Mouse (Mus musculus) heart, embryonic 12.5 days (tissue): ENCODE data around the gene Arhgap17. TPM values are rescaled to one million over a fixed set of nuclear protein-coding genes. Genes with fewer than 3 reads are reported as not detected.

Source experiments
- ATAC-seq: fragments of 200-750 bp; cut with Nextera tagmentation; 2 replicates; pipeline ENCODE4 v1.8.0; 2017; ENCODE audit warnings: moderate TSS enrichment, moderate library complexity; ENCODE audit not compliant: insufficient number of reproducible peaks, low FRiP score
- H3K27ac ChIP-seq: fragments of 300-500 bp; sonication (generic); 2 replicates; pipeline ENCODE4 v1.5.1; 2016; ENCODE audit warnings: mild to moderate bottlenecking, moderate library complexity; ENCODE audit not compliant: poor library complexity, severe bottlenecking
- H3K27me3 ChIP-seq: fragments of 300-500 bp; sonication (generic); replicated peaks from 2 replicates; pipeline ENCODE4 v1.6.1; 2016; ENCODE audit warnings: mild to moderate bottlenecking, moderate library complexity
- H3K36me3 ChIP-seq: fragments of 300-500 bp; sonication (generic); 2 replicates; pipeline ENCODE4 v1.6.1; 2016; ENCODE audit warnings: mild to moderate bottlenecking, moderate library complexity
- H3K4me1 ChIP-seq: fragments of 300-500 bp; sonication (generic); replicated peaks from 2 replicates; pipeline ENCODE4 v1.6.1; 2016; ENCODE audit warnings: mild to moderate bottlenecking
- H3K4me2 ChIP-seq: fragments of 300-500 bp; sonication (generic); 2 replicates; pipeline ENCODE4 v1.6.1; 2016; ENCODE audit warnings: mild to moderate bottlenecking, moderate library complexity
- H3K4me3 ChIP-seq: fragments of 300-500 bp; sonication (generic); 2 replicates; pipeline ENCODE4 v1.5.1; 2016; ENCODE audit warnings: mild to moderate bottlenecking
- H3K9ac ChIP-seq: fragments of 300-500 bp; sonication (generic); 2 replicates; pipeline ENCODE4 v1.6.1; 2016; ENCODE audit warnings: mild to moderate bottlenecking, moderate library complexity
- H3K9me3 ChIP-seq: fragments of 300-500 bp; sonication (generic); replicated peaks from 2 replicates; pipeline ENCODE4 v1.6.1; 2016; ENCODE audit warnings: mild to moderate bottlenecking, moderate library complexity
- WGBS: fragments of 180-500 bp; shearing (Covaris S2); methylation state at CpG from one replicate; pipeline ENCODE4 v1.1.7; 2016; 5-methylcytosine and 5-hydroxymethylcytosine counted together
- polyA plus RNA-seq: library from polyadenylated mRNA; unstranded; fragments of >200 nt; fragmentation: Nextera tagmentation; extraction: Ambion mirVana; gene quantifications from 2 replicates; pipeline ENCODE4 v1.2.1, GENCODE M21; 2016

The Arhgap17 gene
- polyA plus RNA-seq, 1 experiment from 2014 or later = 23.0 TPM

DNA sequence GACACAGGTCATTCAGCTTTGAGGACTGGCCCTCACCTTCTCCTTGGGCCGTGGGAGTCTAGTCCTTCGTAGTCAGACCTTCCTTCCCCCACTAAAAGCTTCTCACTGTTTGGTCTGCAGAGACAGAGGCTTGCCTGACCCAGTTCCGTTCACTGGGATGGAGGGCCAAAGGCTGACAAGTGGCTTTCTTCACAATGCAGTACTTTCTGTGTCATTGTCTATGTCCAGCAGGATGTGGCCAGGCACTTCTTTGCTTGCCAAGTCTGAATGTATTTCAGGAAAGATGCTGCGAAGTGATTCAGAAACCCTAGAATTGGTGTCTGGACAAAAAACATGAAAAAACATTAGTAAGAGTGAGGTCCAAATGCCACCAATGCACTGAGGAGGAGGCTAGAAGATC is 89.9 kb downstream of the Arhgap17 start:
- H3K9ac ChIP-seq = no peak overlapping the region
- no peaks in the 10 kb centered on the region for H3K9me3 ChIP-seq
- 93% methylated on average over 4 of the region's 4 CpGs for WGBS
- H3K27ac ChIP-seq = no peak overlapping the region
- peaks cover 38% of the 10 kb centered on the region for H3K36me3 ChIP-seq
- H3K4me3 ChIP-seq = no peak overlapping the region
- no peaks in the 10 kb centered on the region for H3K4me1 ChIP-seq
- ATAC-seq = no peak
- H3K4me2 ChIP-seq = no peak overlapping the region
- H3K27me3 ChIP-seq = no peaks in the 10 kb centered on the region

DNA sequence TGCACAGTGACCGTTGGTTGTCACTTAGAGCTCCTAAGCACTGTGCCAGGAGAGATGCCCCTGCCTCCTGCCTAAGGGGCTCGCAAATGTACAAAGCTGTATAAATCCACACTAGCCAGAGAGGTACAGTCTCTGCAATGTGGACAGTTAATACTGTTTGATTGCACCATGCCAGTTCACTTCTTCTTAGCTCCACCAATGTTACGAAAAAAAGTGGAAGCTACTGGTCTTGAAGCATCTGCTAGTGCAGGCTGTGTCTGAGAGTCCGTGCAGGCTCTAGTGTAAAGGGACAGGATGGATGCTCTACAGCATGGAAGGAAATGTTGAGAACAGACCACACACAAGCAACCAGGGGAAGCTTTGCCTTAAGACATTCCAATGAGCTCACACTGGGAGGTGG is 93.1 kb downstream of the Arhgap17 start:
- Histone ChIP-seq H3K27me3 (no peaks in the 10 kb centered on the region), H3K36me3 (peaks cover 33% of the 10 kb centered on the region), H3K4me3 (no peak overlapping the region), H3K9me3 (no peaks in the 10 kb centered on the region), H3K4me1 (peaks cover 7% of the 10 kb centered on the region), H3K4me2 (no peak overlapping the region), H3K27ac (no peak overlapping the region), H3K9ac (no peak overlapping the region)
- WGBS = 82% methylated on average over 4 of the region's 4 CpGs
- ATAC-seq = no peak

DNA sequence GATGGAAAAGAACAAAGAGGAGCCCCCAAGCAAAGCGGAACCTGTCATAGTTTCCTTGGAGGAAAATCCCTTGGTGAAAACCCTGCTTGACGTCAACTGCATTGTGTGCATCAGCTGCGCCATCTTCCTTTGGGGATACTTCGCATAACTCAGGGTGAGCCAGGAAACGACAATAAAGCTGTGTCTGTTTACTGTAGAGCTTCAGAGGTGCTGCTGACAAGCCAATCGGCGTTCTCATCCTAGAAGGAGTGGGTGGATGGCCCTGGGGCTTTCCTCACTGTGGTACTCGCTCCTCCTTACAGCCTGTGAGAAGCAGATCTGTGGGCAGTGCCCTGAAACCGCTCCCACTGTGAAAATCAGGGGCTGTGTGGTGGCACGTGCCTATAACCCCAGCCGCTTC is 96.7 kb downstream of the Arhgap17 start:
- Histone ChIP-seq H3K4me2 (no peak overlapping the region), H3K4me3 (no peak overlapping the region), H3K9ac (peak overlapping the region; percentile 14; the same call in 1 of the 2 replicates), H3K27ac (no peak overlapping the region), H3K9me3 (no peaks in the 10 kb centered on the region), H3K4me1 (peaks cover 7% of the 10 kb centered on the region), H3K27me3 (no peaks in the 10 kb centered on the region), H3K36me3 (peaks cover 8% of the 10 kb centered on the region; the same call in 1 of the 2 replicates)
- 50% methylated on average over 11 of the region's 11 CpGs for WGBS
- ATAC-seq = no peak

DNA sequence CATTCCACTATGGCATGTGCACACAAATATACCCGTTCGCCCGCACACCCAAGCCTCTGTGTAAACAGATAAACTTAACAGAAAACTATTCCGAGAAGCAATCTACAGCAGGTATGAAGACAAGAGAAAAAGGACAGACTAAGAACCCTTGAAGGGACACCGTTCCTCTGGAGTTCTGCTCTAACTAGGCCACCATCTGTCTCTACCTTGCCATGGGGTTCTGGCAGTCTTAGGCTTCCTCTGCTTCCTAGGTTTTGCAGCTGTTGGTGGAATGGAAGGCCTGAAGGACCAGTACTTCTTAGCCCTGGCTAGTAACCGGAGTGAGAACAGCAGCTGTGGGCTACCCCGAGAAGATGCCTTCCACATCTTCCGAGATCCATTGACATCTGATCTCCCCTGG is 111.6 kb downstream of the Arhgap17 start:
- no peak overlapping the region for H3K9ac ChIP-seq
- H3K4me2 ChIP-seq = no peak overlapping the region
- 63% methylated on average over 8 of the region's 8 CpGs for WGBS
- H3K9me3 ChIP-seq = no peaks in the 10 kb centered on the region
- no peak for ATAC-seq
- peaks cover 17% of the 10 kb centered on the region for H3K4me1 ChIP-seq
- H3K27me3 ChIP-seq = no peaks in the 10 kb centered on the region
- no peak overlapping the region for H3K4me3 ChIP-seq
- no peak overlapping the region for H3K27ac ChIP-seq
- no peaks in the 10 kb centered on the region for H3K36me3 ChIP-seq

DNA sequence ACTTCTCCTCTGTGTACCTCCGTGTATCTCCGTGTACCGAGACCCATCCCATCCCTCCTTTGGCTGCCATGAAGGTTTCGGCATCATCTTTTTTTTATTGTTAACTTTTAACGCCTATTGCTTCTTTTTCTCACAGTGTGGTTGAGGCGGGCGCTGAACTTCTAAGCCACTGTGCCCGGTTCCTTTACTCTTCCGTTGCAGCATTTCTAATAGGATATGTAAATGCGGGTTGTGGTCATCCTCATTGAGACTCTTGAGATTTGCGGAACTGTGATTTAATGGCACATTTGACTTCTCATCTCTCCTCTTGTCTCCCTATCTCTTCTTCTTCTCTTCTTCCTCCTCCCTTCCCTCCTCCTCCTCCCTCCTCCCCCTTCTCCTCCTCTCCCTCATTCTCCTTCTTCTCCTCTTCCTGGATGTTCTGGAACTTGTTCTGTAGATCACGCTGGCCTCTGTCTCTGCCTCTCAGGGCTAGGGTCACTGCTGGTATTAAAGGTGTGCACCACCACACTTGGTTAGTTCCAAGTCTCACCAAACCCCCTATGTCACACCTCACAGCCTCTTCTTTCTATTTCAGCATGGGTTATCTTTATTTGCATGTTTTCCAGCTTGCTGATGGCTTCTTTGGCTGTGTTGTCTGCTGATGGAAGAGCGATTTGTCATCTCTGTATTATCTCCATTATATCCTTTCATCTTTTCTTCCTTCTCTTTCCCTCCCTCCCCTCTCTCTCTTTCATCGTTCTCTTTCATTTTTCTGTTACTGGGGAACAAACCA is 115.3 kb downstream of the Arhgap17 start:
- Histone ChIP-seq H3K4me1 (peaks cover 17% of the 10 kb centered on the region), H3K4me3 (no peak overlapping the region), H3K9me3 (no peaks in the 10 kb centered on the region), H3K9ac (no peak overlapping the region), H3K27ac (no peak overlapping the region), H3K27me3 (no peaks in the 10 kb centered on the region), H3K36me3 (no peaks in the 10 kb centered on the region), H3K4me2 (no peak overlapping the region)
- no peak for ATAC-seq
- whole genome bisulfite sequencing = 89% methylated on average over 14 of the region's 14 CpGs

DNA sequence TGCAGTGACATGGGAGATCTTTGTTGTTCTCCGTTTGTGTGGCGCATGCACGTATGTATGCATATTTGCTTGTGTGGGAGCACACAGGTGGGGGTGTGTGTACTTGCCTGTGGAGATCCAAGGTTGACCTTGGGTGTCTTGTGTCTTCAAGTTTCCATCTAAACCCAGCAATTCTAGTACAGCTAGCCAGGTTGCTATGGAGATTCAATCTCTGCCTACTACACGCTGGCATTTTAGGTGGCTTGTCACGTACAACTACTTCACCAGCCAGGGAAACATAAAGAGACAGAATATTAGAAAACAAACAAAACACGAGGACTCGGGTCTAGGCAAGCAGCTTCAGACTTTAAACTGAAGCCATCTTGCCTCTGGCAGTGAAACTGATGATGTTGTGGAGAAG is 116.3 kb downstream of the Arhgap17 start:
- WGBS = 85% methylated on average over 7 of the region's 7 CpGs
- no peaks in the 10 kb centered on the region for H3K27me3 ChIP-seq
- ATAC-seq = no peak
- H3K27ac ChIP-seq = no peak overlapping the region
- H3K4me1 ChIP-seq = peaks cover 9% of the 10 kb centered on the region
- no peak overlapping the region for H3K4me3 ChIP-seq
- no peaks in the 10 kb centered on the region for H3K9me3 ChIP-seq
- no peaks in the 10 kb centered on the region for H3K36me3 ChIP-seq
- no peak overlapping the region for H3K4me2 ChIP-seq
- H3K9ac ChIP-seq = no peak overlapping the region

DNA sequence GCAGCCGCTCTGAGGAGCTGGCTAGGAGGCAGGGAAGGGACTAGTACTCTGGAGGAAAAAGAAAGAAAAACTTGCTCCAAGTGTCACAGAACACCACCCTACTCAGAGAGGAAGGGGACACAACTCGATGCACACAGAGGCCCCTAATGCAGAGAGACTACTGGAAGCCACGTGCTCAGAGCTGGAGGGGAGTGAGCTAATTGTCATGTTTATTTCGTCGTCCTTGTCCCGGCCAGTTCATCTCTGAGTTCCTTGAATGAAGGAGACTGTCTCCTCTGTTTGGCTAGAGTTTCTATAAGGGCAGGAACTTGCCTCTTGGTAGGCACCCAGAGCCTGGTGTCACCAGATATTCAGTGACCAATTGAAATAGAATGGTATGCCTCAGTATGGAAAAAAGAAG is 118.4 kb downstream of the Arhgap17 start:
- Histone ChIP-seq H3K9me3 (no peaks in the 10 kb centered on the region), H3K4me3 (no peak overlapping the region), H3K4me1 (no peaks in the 10 kb centered on the region; the same call in 1 of the 2 replicates), H3K36me3 (no peaks in the 10 kb centered on the region), H3K4me2 (no peak overlapping the region), H3K9ac (no peak overlapping the region), H3K27ac (no peak overlapping the region), H3K27me3 (no peaks in the 10 kb centered on the region)
- no peak for ATAC-seq
- WGBS = 63% methylated on average over 6 of the region's 6 CpGs

DNA sequence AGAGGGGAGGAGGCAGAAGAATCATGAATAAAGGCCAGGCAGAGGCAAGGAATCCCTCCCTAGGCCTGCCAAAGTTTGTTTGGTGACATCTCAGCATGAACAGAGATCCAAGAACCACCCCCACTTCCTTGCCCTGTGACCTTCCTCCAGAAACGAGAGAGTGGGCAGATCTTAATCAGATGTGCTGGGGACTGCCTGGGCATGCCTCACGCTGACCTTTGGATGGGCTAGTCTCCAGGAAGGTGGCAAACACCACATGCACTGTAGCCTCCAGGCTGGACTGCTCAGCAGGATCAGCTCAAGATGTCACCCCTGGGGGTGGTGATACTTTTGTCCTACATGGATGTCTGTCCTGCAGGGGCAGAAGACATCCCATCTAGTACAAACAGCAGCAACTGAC is 121.5 kb downstream of the Arhgap17 start:
- no peaks in the 10 kb centered on the region for H3K9me3 ChIP-seq
- no peak overlapping the region for H3K9ac ChIP-seq
- peaks cover 16% of the 10 kb centered on the region for H3K4me1 ChIP-seq
- 39% methylated on average over 2 of the region's 2 CpGs for WGBS
- H3K4me3 ChIP-seq = no peak overlapping the region
- H3K4me2 ChIP-seq = no peak overlapping the region
- H3K27ac ChIP-seq = no peak overlapping the region
- H3K36me3 ChIP-seq = no peaks in the 10 kb centered on the region
- no peak for ATAC-seq
- no peaks in the 10 kb centered on the region for H3K27me3 ChIP-seq

DNA sequence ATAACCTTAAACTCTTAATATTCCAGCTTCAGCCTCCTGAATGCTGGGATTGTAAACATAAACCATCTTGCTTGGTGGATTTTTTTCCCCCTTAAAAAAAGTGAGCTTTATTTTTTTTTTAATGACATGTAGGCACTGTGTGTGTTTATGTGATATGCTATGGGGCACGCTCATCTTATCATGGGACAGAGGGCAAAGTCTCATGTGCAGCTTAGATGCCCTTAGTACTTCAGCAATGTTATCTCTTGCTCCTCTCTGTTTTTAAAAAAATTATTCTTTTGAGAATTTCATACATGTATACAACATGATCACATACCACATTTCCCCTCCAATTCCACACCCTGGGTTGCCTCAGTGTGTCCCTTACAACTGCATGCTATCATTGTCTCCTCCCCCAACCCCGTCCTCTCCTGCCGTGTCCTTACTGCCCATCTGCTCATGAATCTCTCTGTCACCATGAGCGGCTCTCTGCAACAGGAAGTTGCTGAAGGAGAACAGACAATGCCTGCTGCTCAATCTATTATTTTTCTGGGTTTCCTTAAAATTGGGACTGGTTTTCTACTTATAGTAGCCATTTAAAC is 123.1 kb downstream of the Arhgap17 start:
- no peaks in the 10 kb centered on the region for H3K9me3 ChIP-seq
- no peak overlapping the region for H3K27ac ChIP-seq
- no peaks in the 10 kb centered on the region for H3K27me3 ChIP-seq
- 41% methylated on average over 4 of the region's 4 CpGs for WGBS
- H3K4me1 ChIP-seq = peaks cover 20% of the 10 kb centered on the region
- H3K9ac ChIP-seq = no peak overlapping the region
- no peak for ATAC-seq
- H3K4me2 ChIP-seq = no peak overlapping the region
- no peak overlapping the region for H3K4me3 ChIP-seq
- no peaks in the 10 kb centered on the region for H3K36me3 ChIP-seq

DNA sequence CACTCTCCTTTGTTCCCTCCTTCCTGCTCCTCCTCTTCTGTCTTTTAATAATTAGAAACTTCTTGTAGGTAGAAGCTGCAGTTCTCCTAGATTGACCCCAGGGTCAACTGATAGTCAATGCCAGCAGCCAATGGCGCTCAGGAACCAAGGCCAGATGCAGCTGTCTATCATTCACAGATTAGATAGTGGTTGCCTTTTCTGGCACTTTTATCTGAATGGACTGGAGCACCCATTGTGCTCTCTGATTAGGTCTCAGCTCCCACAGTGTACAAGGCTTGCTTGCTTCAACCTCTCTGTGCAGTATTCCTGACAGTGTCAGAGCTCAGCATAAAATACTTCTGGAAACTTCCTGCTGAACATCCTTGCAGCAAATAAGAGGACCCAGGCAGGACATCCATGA is 124.9 kb downstream of the Arhgap17 start:
- WGBS = 14% methylated on average over 1 of the region's 1 CpGs
- Histone ChIP-seq H3K27ac (no peak overlapping the region), H3K9ac (no peak overlapping the region), H3K4me3 (no peak overlapping the region), H3K9me3 (no peaks in the 10 kb centered on the region), H3K36me3 (no peaks in the 10 kb centered on the region), H3K27me3 (no peaks in the 10 kb centered on the region), H3K4me2 (no peak overlapping the region), H3K4me1 (peaks cover 30% of the 10 kb centered on the region)
- ATAC-seq = no peak

DNA sequence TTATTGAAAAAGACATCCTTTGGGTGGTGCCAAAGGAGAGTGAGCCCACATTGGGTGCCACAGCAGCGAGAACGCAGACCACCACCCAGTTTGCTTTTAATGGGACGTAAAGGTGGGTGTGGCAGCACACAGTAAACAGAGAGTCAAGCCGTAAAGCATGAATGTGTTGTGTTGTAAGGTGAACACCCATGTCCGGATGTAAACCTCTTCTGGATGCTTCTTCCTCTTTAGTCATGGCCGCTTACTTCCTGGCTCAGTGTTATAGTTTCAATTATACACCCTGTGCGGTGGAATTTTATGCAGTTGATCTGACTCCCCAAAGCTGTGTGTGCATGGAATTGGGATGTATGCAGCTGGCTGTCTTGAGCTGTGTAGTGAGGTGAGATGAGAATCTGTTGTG is 127.5 kb downstream of the Arhgap17 start:
- Histone ChIP-seq H3K4me2 (no peak overlapping the region), H3K36me3 (no peaks in the 10 kb centered on the region), H3K4me3 (no peak overlapping the region), H3K4me1 (peaks cover 30% of the 10 kb centered on the region), H3K9me3 (no peaks in the 10 kb centered on the region), H3K9ac (no peak overlapping the region), H3K27ac (no peak overlapping the region), H3K27me3 (no peaks in the 10 kb centered on the region)
- 84% methylated on average over 7 of the region's 7 CpGs for WGBS
- no peak for ATAC-seq

DNA sequence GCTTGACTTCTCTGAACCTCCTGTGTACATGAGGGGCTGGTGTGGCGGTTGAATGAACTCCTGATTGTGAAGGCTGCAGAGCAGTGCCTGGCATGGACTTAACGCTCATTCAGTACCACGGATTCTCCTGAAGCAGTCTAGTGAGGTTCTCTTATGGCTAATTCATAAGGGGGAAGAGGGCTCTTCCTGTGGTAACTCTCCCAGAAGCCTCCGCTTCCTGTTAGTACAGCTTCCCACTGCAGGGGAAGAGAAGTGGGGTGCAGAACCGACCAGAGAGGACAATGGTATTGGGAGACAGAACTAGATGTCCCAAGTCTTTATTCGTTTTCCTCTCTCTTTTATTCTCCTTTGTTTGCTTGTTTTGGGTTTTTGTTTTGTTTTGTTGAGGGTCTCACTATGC is 129.7 kb downstream of the Arhgap17 start:
- no peak overlapping the region for H3K4me3 ChIP-seq
- no peak overlapping the region for H3K9ac ChIP-seq
- H3K27me3 ChIP-seq = no peaks in the 10 kb centered on the region
- ATAC-seq = no peak
- no peak overlapping the region for H3K4me2 ChIP-seq
- no peaks in the 10 kb centered on the region for H3K36me3 ChIP-seq
- H3K9me3 ChIP-seq = no peaks in the 10 kb centered on the region
- H3K27ac ChIP-seq = no peak overlapping the region
- peaks cover 24% of the 10 kb centered on the region for H3K4me1 ChIP-seq
- 66% methylated on average over 6 of the region's 6 CpGs for WGBS
